Comparison of ENCODE assay signal across 8 mouse cellular contexts in genomic region chr15:102405489-102406195, GRCm38 (mm10). TPM values are rescaled to one million over a fixed set of nuclear protein-coding genes. Genes with fewer than 3 reads are reported as not detected.
DNase-seq lines count a peak whose midpoint lies in the region; ATAC-seq lines count a peak whose summit lies in the region.

TSS of gene Sp1 (plus strand) at chr15:102406143.

- peak within 1 kb of the TSS; percentile 72 for H3K4me2 ChIP-seq in heart, embryonic 14.5 days (ENCODE audit: low read length)
- peak within 1 kb of the TSS; percentile 70 for H3K4me2 ChIP-seq in liver, embryonic 13.5 days
- peak within 1 kb of the TSS; percentile 70 for H3K4me2 ChIP-seq in stomach, embryonic 16.5 days (ENCODE audit: low read depth, low read length)

- H3K9ac ChIP-seq in heart, embryonic 14.5 days (ENCODE audit: low read length), result peak within 1 kb of the TSS; percentile 94
- peak within 1 kb of the TSS; percentile 90 for H3K9ac ChIP-seq in liver, embryonic 13.5 days
- peak within 1 kb of the TSS; percentile 98 for H3K9ac ChIP-seq in stomach, embryonic 16.5 days (ENCODE audit: low read length)

- no peaks in the 10 kb centered on the region for H3K27me3 ChIP-seq in heart, embryonic 14.5 days (ENCODE audit: control insufficient read depth, insufficient read depth, low read length)
- H3K27me3 ChIP-seq in liver, embryonic 13.5 days, result no peaks in the 10 kb centered on the region
- H3K27me3 ChIP-seq in stomach, embryonic 16.5 days (ENCODE audit: control insufficient read depth, insufficient read depth, low read length), result no peaks in the 10 kb centered on the region

- no peaks in the 10 kb centered on the region for H3K9me3 ChIP-seq in heart, embryonic 14.5 days (ENCODE audit: control insufficient read depth, low read length)
- H3K9me3 ChIP-seq in liver, embryonic 13.5 days (replicated peaks), result no peaks in the 10 kb centered on the region
- no peaks in the 10 kb centered on the region for H3K9me3 ChIP-seq in stomach, embryonic 16.5 days (replicated peaks; ENCODE audit: control insufficient read depth, low read length)

- peak within 1 kb of the TSS; percentile 100 for H3K27ac ChIP-seq in heart, embryonic 14.5 days (replicated peaks in 1 of 2; ENCODE audit: control insufficient read depth in 1 of 2, insufficient read depth in 1 of 2, low read depth in 2 of 2, low read length in 2 of 2)
- peak within 1 kb of the TSS; percentile 98 for H3K27ac ChIP-seq in liver, embryonic 13.5 days
- H3K27ac ChIP-seq in stomach, embryonic 16.5 days (ENCODE audit: low read length), result peak within 1 kb of the TSS; percentile 100

- peaks cover 33% of the 10 kb centered on the region for H3K36me3 ChIP-seq in heart, embryonic 14.5 days (ENCODE audit: control insufficient read depth, insufficient read depth, low read length)
- peaks cover 31% of the 10 kb centered on the region for H3K36me3 ChIP-seq in liver, embryonic 13.5 days
- H3K36me3 ChIP-seq in stomach, embryonic 16.5 days (ENCODE audit: control insufficient read depth, insufficient read depth, low read length), result peaks cover 24% of the 10 kb centered on the region; the same call in 1 of the 2 replicates

- peak within 1 kb of the TSS; percentile 62 to 74 for H3K4me3 ChIP-seq in heart, embryonic 14.5 days (ENCODE audit: control insufficient read depth in 1 of 2, insufficient read depth in 1 of 2, low read depth in 1 of 2, low read length in 2 of 2)
- peak within 1 kb of the TSS; percentile 86 for H3K4me3 ChIP-seq in liver, embryonic 13.5 days (replicated peaks)
- H3K4me3 ChIP-seq in stomach, embryonic 16.5 days (replicated peaks; ENCODE audit: low read length), result peak within 1 kb of the TSS; percentile 78

- peak; percentile 99 for DNase-seq in c-Kit-negative CD71-positive TER-119-positive erythroid progenitor cells, embryonic 14.5 days (ENCODE audit: low read depth, low spot score)
- DNase-seq in fibroblast of lung, adult 2 months (ENCODE audit: low read depth), result peak; percentile 100
- peak; percentile 99 for DNase-seq in kidney, postnatal 14 days
- DNase-seq in liver, embryonic 13.5 days, result peak; percentile 99
- peak; percentile 94 for DNase-seq in neural tube, embryonic 10.5 days (ENCODE audit: extremely low spot score, low spot score)

- WGBS in heart, embryonic 14.5 days, result under 1% methylated on average over 38 of the region's 38 CpGs
- WGBS in liver, embryonic 13.5 days (ENCODE audit: insufficient replicate concordance), result under 1% methylated on average over 38 of the region's 38 CpGs
- WGBS in stomach, embryonic 16.5 days, result under 1% methylated on average over 35 of the region's 38 CpGs

- ATAC-seq in CD4-positive, CD25-positive, alpha-beta regulatory T cell, adult 4 months, result peak; percentile 81
- ATAC-seq in heart, embryonic 14.5 days (ENCODE audit: insufficient number of reproducible peaks, insufficient read depth, low FRiP score, low read depth), result peak; percentile 96
- ATAC-seq in liver, embryonic 13.5 days (ENCODE audit: low read depth), result peak; percentile 91
- ATAC-seq in stomach, embryonic 16.5 days (ENCODE audit: insufficient read depth, low FRiP score), result peak; percentile 95

- peaks cover 0 to 28% of the 10 kb centered on the region in 2 experiments; a peak in 3 of 4 replicates for H3K4me1 ChIP-seq in heart, embryonic 14.5 days (ENCODE audit: control insufficient read depth in 2 of 2, insufficient read depth in 2 of 2, low read length in 2 of 2)
- peaks cover 65% of the 10 kb centered on the region for H3K4me1 ChIP-seq in liver, embryonic 13.5 days (replicated peaks)
- H3K4me1 ChIP-seq in stomach, embryonic 16.5 days (ENCODE audit: control insufficient read depth, insufficient read depth, low read length), result peaks cover 22% of the 10 kb centered on the region

RNA-seq across cellular contexts. Expression of gene Sp1, which starts in this region (rescaled TPM):
- 10 to 100 TPM; 19.0 to 22.2 TPM for polyA plus RNA-seq in CD4-positive, CD25-positive, alpha-beta regulatory T cell, adult 4 months (2017; shearing (Covaris generic))
- 8.0 and 8.2 TPM in 2 replicates for polyA plus RNA-seq in heart, embryonic 14.5 days (2014; fragmentation: Nextera tagmentation; extraction: Ambion mirVana)
- polyA plus RNA-seq in liver, embryonic 13.5 days (2015; fragmentation: Nextera tagmentation; extraction: Ambion mirVana), result 4.0 and 4.3 TPM in 2 replicates
- 9.5 and 10.3 TPM in 2 replicates for polyA plus RNA-seq in stomach, embryonic 16.5 days (2015; fragmentation: Nextera tagmentation; extraction: Ambion mirVana)

Comparison
In these comparisons a context has a peak if more than half of its experiments do, and no peak if none do; other contexts are left out.
1. Peak in every context shown above with its lines: DNase-seq, ATAC-seq, H3K4me3 ChIP-seq and H3K27ac ChIP-seq.